Mouse (Mus musculus) bone marrow, adult 2 months (tissue): ENCODE results near the gene Hdac8.

Experiments
- CTCF ChIP-seq: fragments of 200-500 bp; IDR thresholded peaks from 2 replicates; pipeline ENCODE4 v1.5.1; 2011; ENCODE audit warnings: low read length, control low read depth; ENCODE audit not compliant: control insufficient read depth, insufficient read depth
- POLR2A ChIP-seq: fragments of 200-500 bp; IDR thresholded peaks from 2 replicates; pipeline ENCODE4 v1.6.1; 2011; ENCODE audit warnings: low read depth, mild to moderate bottlenecking, control low read depth, low read length, borderline replicate concordance; ENCODE audit not compliant: control insufficient read depth

DNA sequence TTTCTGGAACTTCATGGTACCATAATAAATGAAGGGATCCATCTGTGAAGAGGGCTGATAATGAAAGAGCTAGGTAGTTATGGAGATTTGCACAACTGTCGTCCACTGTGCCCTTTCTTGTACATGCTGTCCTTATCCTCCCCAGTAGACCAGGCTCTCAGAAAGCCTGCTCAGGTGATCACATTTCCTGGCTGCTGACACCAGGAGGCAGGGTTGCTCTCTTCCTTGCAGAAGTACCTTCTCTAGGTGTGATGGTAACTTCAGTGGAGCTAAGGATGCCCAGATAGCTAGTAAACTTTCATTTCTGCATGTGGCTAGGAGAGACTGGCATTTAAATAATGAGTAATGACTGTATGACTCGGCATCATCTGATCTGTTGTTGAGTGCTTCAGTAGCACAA lies 260.8 kb downstream of the Hdac8 start:
- TF ChIP-seq POLR2A (no peak), CTCF (no peak)
